Mouse (Mus musculus) bone marrow macrophage, adult 2 months (primary cell): ENCODE data around the gene Gpr1.

Experiments
- CTCF ChIP-seq: IDR thresholded peaks from 2 replicates; pipeline ENCODE4 v1.5.1; 2012; ENCODE audit warnings: low read depth, mild to moderate bottlenecking, low read length, moderate library complexity
- POLR2A ChIP-seq: IDR thresholded peaks from 2 replicates; pipeline ENCODE4 v1.6.1; 2012; ENCODE audit warnings: mild to moderate bottlenecking, low read depth, low read length, borderline replicate concordance

GRCm38 (mm10) chr1:63252351-63253209 lies 38.2 kb upstream of the Gpr1 start:
- TF ChIP-seq POLR2A: no peak
- TF ChIP-seq CTCF: no peak
